Mouse (Mus musculus) midbrain, embryonic 16.5 days (tissue): ENCODE measurements around the gene Atg16l2. TPM values are rescaled to one million over a fixed set of nuclear protein-coding genes. Genes with fewer than 3 reads are reported as not detected.

Experiments
- ATAC-seq: fragments of 200-750 bp; cut with Nextera tagmentation; 2 replicates; pipeline ENCODE4 v1.8.0; 2017; ENCODE audit warnings: moderate TSS enrichment
- H3K27ac ChIP-seq: fragments of 300-500 bp; sonication (generic); 2 replicates; pipeline ENCODE4 v1.5.1; 2014; ENCODE audit warnings: mild to moderate bottlenecking, low read length, mixed read lengths
- H3K27me3 ChIP-seq: fragments of 300-500 bp; sonication (generic); 2 replicates; pipeline ENCODE4 v1.6.1; 2014; ENCODE audit warnings: low read depth, low read length, mixed read lengths; ENCODE audit not compliant: control insufficient read depth, insufficient read depth
- H3K36me3 ChIP-seq: fragments of 300-500 bp; sonication (generic); 2 replicates; pipeline ENCODE4 v1.6.1; 2014; ENCODE audit warnings: mild to moderate bottlenecking, low read length, moderate library complexity, mixed read lengths; ENCODE audit not compliant: control insufficient read depth, insufficient read depth
- H3K4me1 ChIP-seq: fragments of 300-500 bp; sonication (generic); 2 replicates; pipeline ENCODE4 v1.6.1; 2014; ENCODE audit warnings: mild to moderate bottlenecking, low read length, mixed read lengths; ENCODE audit not compliant: control insufficient read depth, insufficient read depth
- H3K4me2 ChIP-seq: fragments of 300-500 bp; sonication (generic); 2 replicates; pipeline ENCODE4 v1.6.1; 2014; ENCODE audit warnings: mild to moderate bottlenecking, low read length, mixed read lengths
- H3K4me3 ChIP-seq: fragments of 300-500 bp; sonication (generic); 2 replicates; pipeline ENCODE4 v1.5.1; 2014; ENCODE audit warnings: low read depth, mild to moderate bottlenecking, low read length, moderate library complexity, mixed read lengths
- H3K9ac ChIP-seq: fragments of 300-500 bp; sonication (generic); 2 replicates; pipeline ENCODE4 v1.6.1; 2014; ENCODE audit warnings: low read depth, low read length, mixed read lengths
- H3K9me3 ChIP-seq: fragments of 300-500 bp; sonication (generic); replicated peaks from 2 replicates; pipeline ENCODE4 v1.6.1; 2014; ENCODE audit warnings: mild to moderate bottlenecking, low read length, mixed read lengths; ENCODE audit not compliant: control insufficient read depth, poor library complexity, severe bottlenecking
- WGBS: fragments of 180-500 bp; shearing (Covaris S2); extraction: QIAGEN DNeasy Blood & Tissue Kit; methylation state at CpG from one replicate; pipeline ENCODE4 v1.1.7; 2014; 5-methylcytosine and 5-hydroxymethylcytosine counted together
- polyA plus RNA-seq: library from polyadenylated mRNA; unstranded; fragments of >200 nt; fragmentation: Nextera tagmentation; extraction: Ambion mirVana; gene quantifications from 2 replicates; pipeline ENCODE4 v1.2.1, GENCODE M21; 2015

Gene Atg16l2
- polyA plus RNA-seq, 1 experiment from 2014 or later, result 36.3 TPM

GRCm38 (mm10) chr7:101271602-101272001 lies 30.4 kb downstream of the Atg16l2 start:
- no peak for ATAC-seq
- 84% methylated on average over 1 of the region's 1 CpGs for WGBS
- H3K9me3 ChIP-seq, result no peaks in the 10 kb centered on the region
- H3K27ac ChIP-seq, result no peak overlapping the region
- H3K27me3 ChIP-seq, result no peaks in the 10 kb centered on the region
- peaks cover 10% of the 10 kb centered on the region for H3K36me3 ChIP-seq
- H3K4me2 ChIP-seq, result no peak overlapping the region
- no peak overlapping the region for H3K9ac ChIP-seq
- H3K4me3 ChIP-seq, result no peak overlapping the region
- no peaks in the 10 kb centered on the region for H3K4me1 ChIP-seq

GRCm38 (mm10) chr7:101267457-101268259 lies 34.4 kb downstream of the Atg16l2 start:
- no peaks in the 10 kb centered on the region for H3K36me3 ChIP-seq
- H3K27me3 ChIP-seq, result no peaks in the 10 kb centered on the region
- H3K4me1 ChIP-seq, result no peaks in the 10 kb centered on the region
- H3K4me3 ChIP-seq, result no peak overlapping the region
- no peak for ATAC-seq
- H3K27ac ChIP-seq, result no peak overlapping the region
- WGBS, result 84% methylated on average over 3 of the region's 3 CpGs
- H3K9ac ChIP-seq, result no peak overlapping the region
- H3K4me2 ChIP-seq, result no peak overlapping the region
- no peaks in the 10 kb centered on the region for H3K9me3 ChIP-seq

GRCm38 (mm10) chr7:101263511-101263910 lies 38.5 kb downstream of the Atg16l2 start:
- no peak for ATAC-seq
- Histone ChIP-seq H3K36me3 (peaks cover 14% of the 10 kb centered on the region), H3K9ac (no peak overlapping the region), H3K9me3 (no peaks in the 10 kb centered on the region), H3K4me2 (no peak overlapping the region), H3K4me1 (no peaks in the 10 kb centered on the region), H3K27ac (no peak overlapping the region), H3K4me3 (no peak overlapping the region), H3K27me3 (no peaks in the 10 kb centered on the region)

- Histone ChIP-seq H3K4me1 (no peaks in the 10 kb centered on the region), H3K9me3 (no peaks in the 10 kb centered on the region), H3K4me2 (no peak overlapping the region), H3K27ac (no peak overlapping the region), H3K36me3 (peaks cover 15% of the 10 kb centered on the region), H3K27me3 (no peaks in the 10 kb centered on the region), H3K9ac (no peak overlapping the region), H3K4me3 (no peak overlapping the region)
- WGBS, result 72% methylated on average over 4 of the region's 4 CpGs
- no peak for ATAC-seq
Measured at GRCm38 (mm10) chr7:101261941-101262546, 40.0 kb downstream of the Atg16l2 start.

DNA sequence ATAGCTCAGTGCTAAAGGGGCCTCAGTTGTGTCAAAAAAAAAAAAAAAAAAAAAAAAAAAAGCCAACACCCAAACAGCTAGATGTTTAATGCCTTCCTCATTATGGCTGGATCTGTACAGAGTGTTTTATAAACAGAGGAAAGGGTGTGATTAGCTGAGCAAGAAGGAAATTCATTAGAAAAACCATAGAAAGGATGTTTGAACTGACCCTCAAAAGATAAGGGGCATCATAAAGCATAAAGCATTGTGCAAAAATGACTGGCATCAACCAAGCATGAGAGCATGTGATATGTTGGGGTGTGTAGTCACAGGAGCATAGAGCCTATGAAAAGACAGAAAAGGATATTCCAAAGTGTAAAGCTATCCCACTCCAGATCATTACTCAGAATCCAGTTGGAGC lies 43.6 kb downstream of the Atg16l2 start:
- Histone ChIP-seq H3K36me3 (peaks cover 24% of the 10 kb centered on the region), H3K27me3 (no peaks in the 10 kb centered on the region), H3K9me3 (no peaks in the 10 kb centered on the region), H3K4me2 (no peak overlapping the region), H3K4me1 (no peaks in the 10 kb centered on the region), H3K4me3 (no peak overlapping the region), H3K27ac (no peak overlapping the region), H3K9ac (no peak overlapping the region)
- ATAC-seq, result no peak

- H3K4me1 ChIP-seq, result no peaks in the 10 kb centered on the region
- H3K27me3 ChIP-seq, result no peaks in the 10 kb centered on the region
- no peak for ATAC-seq
- H3K4me3 ChIP-seq, result no peak overlapping the region
- no peak overlapping the region for H3K4me2 ChIP-seq
- no peak overlapping the region for H3K27ac ChIP-seq
- WGBS, result 69% methylated on average over 2 of the region's 2 CpGs
- no peak overlapping the region for H3K9ac ChIP-seq
- peaks cover 17% of the 10 kb centered on the region for H3K36me3 ChIP-seq
- H3K9me3 ChIP-seq, result no peaks in the 10 kb centered on the region
Measured at GRCm38 (mm10) chr7:101253071-101253470, 49.0 kb downstream of the Atg16l2 start.

DNA sequence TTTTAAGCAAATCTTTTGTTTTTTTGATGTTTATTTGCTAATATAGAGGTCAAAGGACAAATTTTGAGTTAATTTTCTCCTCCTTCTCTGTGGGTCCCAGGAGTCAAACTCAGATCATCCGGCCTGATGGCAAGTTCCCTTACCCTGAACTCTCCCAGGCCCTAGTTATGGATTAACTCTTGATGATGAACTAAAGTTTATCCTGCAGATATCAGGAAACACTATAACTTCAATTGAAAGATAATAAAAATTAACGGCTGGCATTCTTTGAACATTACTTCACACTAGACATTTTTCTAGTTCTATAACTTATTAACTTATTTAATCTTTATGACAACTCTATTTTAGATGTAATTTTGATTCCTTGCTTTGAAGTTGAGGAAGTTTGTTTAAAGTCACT lies 52.9 kb downstream of the Atg16l2 start:
- H3K9ac ChIP-seq, result no peak overlapping the region
- H3K27ac ChIP-seq, result no peak overlapping the region
- H3K4me3 ChIP-seq, result no peak overlapping the region
- H3K27me3 ChIP-seq, result no peaks in the 10 kb centered on the region
- 91% methylated on average over 2 of the region's 2 CpGs for WGBS
- peaks cover 14% of the 10 kb centered on the region for H3K36me3 ChIP-seq
- no peak for ATAC-seq
- H3K9me3 ChIP-seq, result no peaks in the 10 kb centered on the region
- no peaks in the 10 kb centered on the region for H3K4me1 ChIP-seq
- no peak overlapping the region for H3K4me2 ChIP-seq

DNA sequence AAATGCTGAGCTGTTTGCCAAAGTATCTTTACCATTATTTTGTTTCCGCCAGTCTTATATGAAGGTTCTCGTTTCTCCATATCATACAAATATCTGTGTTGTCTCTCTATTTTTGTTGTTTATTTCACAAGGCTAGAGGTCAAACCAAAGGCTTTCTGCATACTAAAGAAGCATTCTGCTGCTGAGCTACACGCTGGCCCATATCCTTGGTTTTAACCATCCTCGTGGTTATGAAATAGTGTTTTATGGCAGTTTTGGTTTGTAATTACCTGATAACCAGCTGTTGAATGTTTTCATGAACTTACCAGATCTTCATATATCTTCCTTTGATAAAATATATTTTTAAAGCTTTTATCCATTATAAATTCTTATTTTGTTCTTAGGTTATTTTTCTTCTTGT lies 53.3 kb downstream of the Atg16l2 start:
- Histone ChIP-seq H3K36me3 (peaks cover 12% of the 10 kb centered on the region), H3K4me2 (no peak overlapping the region), H3K27me3 (no peaks in the 10 kb centered on the region), H3K9ac (no peak overlapping the region), H3K27ac (no peak overlapping the region), H3K9me3 (no peaks in the 10 kb centered on the region), H3K4me1 (no peaks in the 10 kb centered on the region), H3K4me3 (no peak overlapping the region)
- WGBS, result 93% methylated on average over 4 of the region's 4 CpGs
- no peak for ATAC-seq

- Histone ChIP-seq H3K4me1 (peaks cover 7% of the 10 kb centered on the region; the same call in 1 of the 2 replicates), H3K27ac (peak overlapping the region; percentile 55; the same call in 1 of the 2 replicates), H3K36me3 (no peaks in the 10 kb centered on the region), H3K4me3 (no peak overlapping the region), H3K9me3 (no peaks in the 10 kb centered on the region), H3K9ac (no peak overlapping the region), H3K27me3 (no peaks in the 10 kb centered on the region), H3K4me2 (no peak overlapping the region)
- peak; percentile 85 for ATAC-seq
- 38% methylated on average over 8 of the region's 8 CpGs for WGBS
Measured at GRCm38 (mm10) chr7:101236712-101237473, 65.2 kb downstream of the Atg16l2 start.
